Mouse (Mus musculus) liver, postnatal 0 days (tissue): ENCODE results near the gene Olfr591. TPM values are rescaled to one million over a fixed set of nuclear protein-coding genes. Genes with fewer than 3 reads are reported as not detected.

ENCODE experiments used
- ATAC-seq: fragments of 200-750 bp; cut with Nextera tagmentation; 2 replicates; pipeline ENCODE4 v1.8.0; 2017; ENCODE audit warnings: mild to moderate bottlenecking, moderate library complexity
- DNase-seq: peaks from one replicate; pipeline ENCODE4 v3.0.0-alpha.2; 2016
- H3K27ac ChIP-seq: fragments of 300-500 bp; sonication (generic); 2 replicates; pipeline ENCODE4 v1.5.1; 2014; ENCODE audit warnings: antibody characterized with exemption, moderate library complexity, mild to moderate bottlenecking, low read depth
- H3K27me3 ChIP-seq: fragments of 300-500 bp; sonication (generic); 2 replicates; pipeline ENCODE4 v1.6.1; 2014; ENCODE audit warnings: low read length, control low read depth, mixed read lengths; ENCODE audit not compliant: insufficient read depth
- H3K36me3 ChIP-seq: fragments of 300-500 bp; sonication (generic); replicated peaks from 2 replicates; pipeline ENCODE4 v1.6.1; 2014; ENCODE audit warnings: mild to moderate bottlenecking, control low read depth, low read length, moderate library complexity, mixed read lengths; ENCODE audit not compliant: insufficient read depth
- H3K4me1 ChIP-seq: fragments of 300-500 bp; sonication (generic); 2 replicates; pipeline ENCODE4 v1.6.1; 2014; ENCODE audit warnings: antibody characterized with exemption, mild to moderate bottlenecking, control low read depth; ENCODE audit not compliant: insufficient read depth
- H3K4me2 ChIP-seq: fragments of 300-500 bp; sonication (generic); 2 replicates; pipeline ENCODE4 v1.6.1; 2014; ENCODE audit warnings: low read depth, mild to moderate bottlenecking, low read length, moderate library complexity, mixed read lengths
- H3K4me3 ChIP-seq: fragments of 300-500 bp; sonication (generic); 2 replicates; pipeline ENCODE4 v1.5.1; 2014; ENCODE audit warnings: low read depth, low read length
- H3K9ac ChIP-seq: fragments of 300-500 bp; sonication (generic); replicated peaks from 2 replicates; pipeline ENCODE4 v1.6.1; 2014; ENCODE audit warnings: mild to moderate bottlenecking, moderate library complexity
- H3K9me3 ChIP-seq: fragments of 300-500 bp; sonication (generic); 2 replicates; pipeline ENCODE4 v1.6.1; 2016; ENCODE audit warnings: mild to moderate bottlenecking, control low read depth, low read length, mixed read lengths
- CTCF ChIP-seq: sonication (generic); IDR thresholded peaks from 2 replicates; pipeline ENCODE4 v1.5.1; 2016; ENCODE audit warnings: antibody characterized with exemption, low read depth
- EP300 ChIP-seq: IDR thresholded peaks from 2 replicates; pipeline ENCODE4 v1.6.1; 2016; ENCODE audit warnings: antibody characterized with exemption, low read depth, mild to moderate bottlenecking
- WGBS: fragments of 180-500 bp; shearing (Covaris S2); extraction: QIAGEN DNeasy Blood & Tissue Kit; methylation state at CpG from one replicate; pipeline ENCODE4 v1.1.7; 2014; ENCODE audit not compliant: insufficient replicate concordance; 5-methylcytosine and 5-hydroxymethylcytosine counted together
- polyA plus RNA-seq: library from polyadenylated mRNA; unstranded; fragments of >200 nt; fragmentation: Nextera tagmentation; extraction: Ambion mirVana; gene quantifications from 2 replicates; pipeline ENCODE4 v1.2.1, GENCODE M21; 2015

The Olfr591 gene
- polyA plus RNA-seq, 1 experiment from 2014 or later, result not detected

- Histone ChIP-seq H3K4me1 (no peaks in the 10 kb centered on the region), H3K27me3 (no peaks in the 10 kb centered on the region), H3K27ac (no peak within 1 kb of the TSS), H3K36me3 (no peaks in the 10 kb centered on the region), H3K9me3 (no peaks in the 10 kb centered on the region), H3K4me3 (no peak within 1 kb of the TSS), H3K4me2 (no peak within 1 kb of the TSS), H3K9ac (no peak within 1 kb of the TSS)
- ATAC-seq (no peak), DNase-seq (no peak)
- 63% methylated on average over 1 of the region's 1 CpGs for WGBS
- no peak for TF ChIP-seq EP300
- no peak for TF ChIP-seq CTCF
Measured at GRCm38 (mm10) chr7:103140579-103140978, 37.6 kb downstream of the Olfr591 start, which contains the start of gene Olfr588-ps1. Olfr588-ps1 (plus strand) TSS chr7:103140879.

GRCm38 (mm10) chr7:103125538-103125937, 52.6 kb downstream of the Olfr591 start, which contains the start of gene Olfr586:
Olfr586 (minus strand) TSS chr7:103125638.
- Histone ChIP-seq H3K4me3 (no peak within 1 kb of the TSS), H3K27ac (no peak within 1 kb of the TSS), H3K4me1 (no peaks in the 10 kb centered on the region), H3K4me2 (no peak within 1 kb of the TSS), H3K9me3 (no peaks in the 10 kb centered on the region), H3K9ac (no peak within 1 kb of the TSS), H3K27me3 (no peaks in the 10 kb centered on the region), H3K36me3 (no peaks in the 10 kb centered on the region)
- WGBS, result 84% methylated on average over 3 of the region's 3 CpGs
- TF ChIP-seq CTCF (no peak), EP300 (no peak)
- DNase-seq (no peak), ATAC-seq (no peak)

- H3K4me3 ChIP-seq, result no peak overlapping the region
- TF ChIP-seq EP300, result no peak
- peak; percentile 41 for TF ChIP-seq CTCF
- H3K9me3 ChIP-seq, result no peaks in the 10 kb centered on the region
- H3K27me3 ChIP-seq, result no peaks in the 10 kb centered on the region
- no peak for ATAC-seq
- no peaks in the 10 kb centered on the region for H3K36me3 ChIP-seq
- H3K27ac ChIP-seq, result no peak overlapping the region
- WGBS, result 46% methylated on average over 3 of the region's 3 CpGs
- H3K4me2 ChIP-seq, result no peak overlapping the region
- no peak for DNase-seq
- H3K9ac ChIP-seq, result no peak overlapping the region
- no peaks in the 10 kb centered on the region for H3K4me1 ChIP-seq
Measured at GRCm38 (mm10) chr7:103119406-103119805, 58.7 kb downstream of the Olfr591 start.

Other genes with a start within 250 kb of the Olfr591 start
- not detected in 2 replicates for gene Olfr573-ps1, start 235.8 kb downstream of the Olfr591 start, polyA plus RNA-seq
- gene Olfr574, start 229.9 kb downstream of the Olfr591 start, polyA plus RNA-seq, result not detected in 2 replicates
- not detected in 2 replicates for gene Olfr575, start 219.6 kb downstream of the Olfr591 start, polyA plus RNA-seq
- not detected in 2 replicates for gene Olfr576, start 215.7 kb downstream of the Olfr591 start, polyA plus RNA-seq
- gene Olfr577, start 202.4 kb downstream of the Olfr591 start, polyA plus RNA-seq, result not detected in 2 replicates
- gene Olfr578, start 189.0 kb downstream of the Olfr591 start, polyA plus RNA-seq, result not detected in 2 replicates
- not detected in 2 replicates for gene Olfr582, start 140.3 kb downstream of the Olfr591 start, polyA plus RNA-seq
- not detected in 2 replicates for gene Olfr583, start 127.0 kb downstream of the Olfr591 start, polyA plus RNA-seq
- gene Olfr584, start 96.5 kb downstream of the Olfr591 start, polyA plus RNA-seq, result not detected in 2 replicates
- gene Olfr585, start 80.6 kb downstream of the Olfr591 start, polyA plus RNA-seq, result not detected in 2 replicates
- not detected in 2 replicates for gene Olfr586, start 52.7 kb downstream of the Olfr591 start, polyA plus RNA-seq
- not detected in 2 replicates for gene Olfr588-ps1, start 37.5 kb downstream of the Olfr591 start, polyA plus RNA-seq
- not detected in 2 replicates for gene Olfr589, start 22.0 kb downstream of the Olfr591 start, polyA plus RNA-seq
- gene Olfr592, start 6.5 kb upstream of the Olfr591 start, polyA plus RNA-seq, result not detected in 2 replicates
- gene Olfr593, start 33.5 kb upstream of the Olfr591 start, polyA plus RNA-seq, result not detected in 2 replicates
- not detected in 2 replicates for gene Olfr594, start 38.7 kb upstream of the Olfr591 start, polyA plus RNA-seq
- not detected in 2 replicates for gene Usp17ld, start 74.2 kb upstream of the Olfr591 start, polyA plus RNA-seq
- not detected in 2 replicates for gene Olfr596, start 127.3 kb upstream of the Olfr591 start, polyA plus RNA-seq
- gene Olfr597, start 138.0 kb upstream of the Olfr591 start, polyA plus RNA-seq, result not detected in 2 replicates
- gene Olfr598, start 145.2 kb upstream of the Olfr591 start, polyA plus RNA-seq, result not detected in 2 replicates
- gene Olfr599, start 157.6 kb upstream of the Olfr591 start, polyA plus RNA-seq, result not detected in 2 replicates
- not detected in 2 replicates for gene Olfr600, start 171.3 kb upstream of the Olfr591 start, polyA plus RNA-seq
- not detected in 2 replicates for gene Olfr601, start 184.3 kb upstream of the Olfr591 start, polyA plus RNA-seq
- gene Olfr603, start 207.8 kb upstream of the Olfr591 start, polyA plus RNA-seq, result not detected in 2 replicates
- gene Usp17lc, start 236.7 kb upstream of the Olfr591 start, polyA plus RNA-seq, result not detected in 2 replicates